Mouse (Mus musculus) ES-E14 (cell line): ENCODE data around the gene Hist1h2ad. TPM values are rescaled to one million over a fixed set of nuclear protein-coding genes. Genes with fewer than 3 reads are reported as not detected.
"Not testable (repeated sequence)": the region's sequence is repeated elsewhere in the genome, so short reads cannot be mapped to it uniquely, and the experiment has no call there.

Experiments used
- DNase-seq: peaks from one replicate; pipeline ENCODE4 v3.0.0-alpha.2; 2013; ENCODE audit warnings: low read depth, low spot score
- H3K27ac ChIP-seq: 2 replicates; pipeline ENCODE4 v1.5.1; 2012; ENCODE audit warnings: low read depth, mild to moderate bottlenecking, low read length, moderate library complexity, mixed read lengths; ENCODE audit not compliant: poor library complexity, insufficient read depth, severe bottlenecking
- H3K36me3 ChIP-seq: 2 replicates; pipeline ENCODE4 v1.6.1; 2012; ENCODE audit warnings: mild to moderate bottlenecking, low read length, moderate library complexity, mixed read lengths; ENCODE audit not compliant: control insufficient read depth, poor library complexity, insufficient read depth, severe bottlenecking
- H3K4me1 ChIP-seq, 2 experiments: fragments of 150-350 bp in 1 of 2; sonication (generic) in 1 of 2; 2 replicates each; pipeline ENCODE4 v1.6.1; 2012; ENCODE audit warnings: low read length in 2 of 2, mild to moderate bottlenecking in 1 of 2, mixed read lengths in 1 of 2; ENCODE audit not compliant: control insufficient read depth in 2 of 2, insufficient read depth in 2 of 2, poor library complexity in 1 of 2
- H3K4me3 ChIP-seq, 2 experiments: fragments of 150-350 bp in 1 of 2; sonication (generic) in 1 of 2; 2 replicates each; pipeline ENCODE4 v1.5.1; 2012; ENCODE audit warnings: low read length in 2 of 2, low read depth in 1 of 2, mild to moderate bottlenecking in 1 of 2, mixed read lengths in 1 of 2; ENCODE audit not compliant: insufficient read depth in 1 of 2, poor library complexity in 1 of 2, severe bottlenecking in 1 of 2
- H3K9ac ChIP-seq: 2 replicates; pipeline ENCODE4 v1.6.1; 2012; ENCODE audit warnings: low read depth, mild to moderate bottlenecking, low read length, mixed read lengths; ENCODE audit not compliant: poor library complexity, insufficient read depth, severe bottlenecking
- H3K9me3 ChIP-seq: fragments of 150-350 bp; sonication (generic); 2 replicates; pipeline ENCODE4 v1.6.1; 2012; ENCODE audit warnings: low read depth, mild to moderate bottlenecking, low read length; ENCODE audit not compliant: control insufficient read depth, insufficient read depth
- CHD2 ChIP-seq: IDR thresholded peaks from 2 replicates; pipeline ENCODE4 v1.6.1; 2014; ENCODE audit warnings: mild to moderate bottlenecking, low read depth, low read length, inconsistent platforms
- HCFC1 ChIP-seq: IDR thresholded peaks from 2 replicates; pipeline ENCODE4 v1.6.1; 2012; ENCODE audit warnings: low read length, inconsistent platforms, borderline replicate concordance; ENCODE audit not compliant: insufficient read depth
- MAFK ChIP-seq: IDR thresholded peaks from 2 replicates; pipeline ENCODE4 v1.6.1; 2014; ENCODE audit warnings: mild to moderate bottlenecking, low read depth, low read length, inconsistent platforms; ENCODE audit not compliant: insufficient read depth
- ZC3H11A ChIP-seq: IDR thresholded peaks from 2 replicates; pipeline ENCODE4 v1.6.1; 2012; ENCODE audit warnings: low read depth, mild to moderate bottlenecking, inconsistent platforms, low read length, borderline replicate concordance
- ZNF384 ChIP-seq: IDR thresholded peaks from 2 replicates; pipeline ENCODE4 v1.6.1; 2012; ENCODE audit warnings: low read depth, low read length, inconsistent platforms
- in situ Hi-C, 2 experiments: fragments of 600-800 bp; cut with MboI; formaldehyde crosslinking; loops; one replicate each; pipeline ENCODE4 v1.15.1; 2025; ENCODE audit warnings: low sequenced_read_pairs in 2 of 2, inconsistent platforms in 1 of 2; ENCODE audit not compliant: unreplicated experiment in 2 of 2
- total RNA-seq: library from RNA; depleted of rRNA; stranded (reverse); fragments of 300-350 nt; gene quantifications from 2 replicates; pipeline ENCODE4 v1.2.3, GENCODE M21; 2012

Gene Hist1h2ad
- total RNA-seq, 1 experiment: 1,000 TPM

GRCm38 (mm10) chr13:23543965-23544786 lies 30.0 kb upstream of the Hist1h2ad start, which contains the start of gene Hist1h3f:
TSS of gene Hist1h3f (plus strand) at chr13:23544052.
- H3K36me3 ChIP-seq: no peaks in the 10 kb centered on the region
- peak within 1 kb of the TSS; percentile 75 for H3K9ac ChIP-seq
- TF ChIP-seq HCFC1 (peak; percentile 49; the same call in 1 of the 2 replicates), CHD2 (peak; percentile 91), MAFK (no peak), ZNF384 (no peak), ZC3H11A (no peak)
- in situ Hi-C loops: loop anchor here in 1 of 2 experiments (25.0 kb wide), 1 partner anchor 1507 kb away; the partner anchor contains the start of genes Hist1h2ag, Hist1h2ah, Hist1h2bj and Hist1h2bk
- peak within 1 kb of the TSS; percentile 70 to 73 for H3K4me3 ChIP-seq
- DNase-seq: peak; percentile 90
- no peaks in the 10 kb centered on the region; a peak in 1 of 4 replicates for H3K4me1 ChIP-seq
- H3K9me3 ChIP-seq: no peaks in the 10 kb centered on the region
- H3K27ac ChIP-seq: peak within 1 kb of the TSS; percentile 86

GRCm38 (mm10) chr13:23544787-23545120 lies 29.4 kb upstream of the Hist1h2ad start:
- in situ Hi-C loops: loop anchor here in 1 of 2 experiments (25.0 kb wide), 1 partner anchor 1507 kb away; the partner anchor contains the start of genes Hist1h2ag, Hist1h2ah, Hist1h2bj and Hist1h2bk
- not testable (repeated sequence) for DNase-seq, H3K9me3 ChIP-seq, H3K36me3 ChIP-seq, H3K4me1 ChIP-seq
- peak overlapping the region; percentile 74 for H3K9ac ChIP-seq
- H3K4me3 ChIP-seq: peak overlapping the region; percentile 60 to 73
- H3K27ac ChIP-seq: peak overlapping the region; percentile 86

GRCm38 (mm10) chr13:23546694-23547093 lies 27.5 kb upstream of the Hist1h2ad start:
- DNase-seq: no peak
- H3K27ac ChIP-seq: no peak overlapping the region
- H3K36me3 ChIP-seq: no peaks in the 10 kb centered on the region
- H3K4me3 ChIP-seq: no peak overlapping the region
- in situ Hi-C loops: loop anchor here in 1 of 2 experiments (25.0 kb wide), 1 partner anchor 1509 kb away; the partner anchor contains the start of genes Hist1h2ag, Hist1h2ah, Hist1h2bj and Hist1h2bk
- H3K9me3 ChIP-seq: no peaks in the 10 kb centered on the region
- TF ChIP-seq HCFC1: no peak
- no peak for TF ChIP-seq MAFK
- TF ChIP-seq ZNF384: no peak
- TF ChIP-seq ZC3H11A: no peak
- TF ChIP-seq CHD2: no peak
- H3K9ac ChIP-seq: no peak overlapping the region
- H3K4me1 ChIP-seq: no peaks in the 10 kb centered on the region; a peak in 1 of 4 replicates

DNA sequence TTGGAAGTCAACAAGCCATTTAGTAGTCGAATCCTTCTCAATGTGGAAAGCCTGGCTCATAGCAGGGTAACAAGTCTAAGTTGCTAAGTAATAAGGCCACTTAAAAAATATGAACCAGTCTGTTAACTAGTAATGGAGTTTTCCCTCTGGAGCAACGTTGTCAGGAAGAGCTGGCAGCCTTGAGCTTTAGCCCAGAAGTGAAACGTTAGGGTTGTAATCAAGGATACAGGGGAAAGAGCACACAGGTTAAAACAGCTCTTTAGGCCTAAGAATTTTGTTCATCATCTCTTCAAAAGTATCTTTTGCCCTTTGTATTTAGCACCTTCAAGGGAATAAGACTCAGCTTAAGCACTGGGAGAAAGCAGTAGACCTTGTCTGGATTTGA lies 23.4 kb upstream of the Hist1h2ad start:
- DNase-seq: no peak
- H3K36me3 ChIP-seq: no peaks in the 10 kb centered on the region
- in situ Hi-C loops: loop anchor here (10.0 to 25.0 kb wide), 3 partner anchors 194 to 1813 kb away; partner anchors contain the start of genes Hist1h4j (in 2 of the 2), Hist1h2ag (in 1 of the 2), Hist1h2ah (in 1 of the 2) and Hist1h2bb (in 1 of the 2)

GRCm38 (mm10) chr13:23551146-23551834 lies 22.9 kb upstream of the Hist1h2ad start, which contains the start of gene Hist1h4f:
TSS of gene Hist1h4f (minus strand) at chr13:23551648.
- Histone ChIP-seq H3K4me3 (peak within 1 kb of the TSS; percentile 22 to 64), H3K27ac (peak within 1 kb of the TSS; percentile 92), H3K9ac (peak within 1 kb of the TSS; percentile 84)
- in situ Hi-C loops: loop anchor here (10.0 to 25.0 kb wide), 3 partner anchors 194 to 1814 kb away; partner anchors contain the start of genes Hist1h4j (in 2 of the 2), Hist1h2ag (in 1 of the 2), Hist1h2ah (in 1 of the 2) and Hist1h2bb (in 1 of the 2)
- DNase-seq: peak; percentile 96
- H3K4me1 ChIP-seq, H3K9me3 ChIP-seq, H3K36me3 ChIP-seq: not testable (repeated sequence)

More for the DNA sequence above, 23.4 kb upstream of the Hist1h2ad start:
- Histone ChIP-seq H3K27ac (peak overlapping the region; percentile 92; the same call in 1 of the 2 replicates), H3K4me3 (peak overlapping the region; percentile 22 to 64), H3K4me1 (0 out of 4 replicates have a peak, but pooled peaks cover 0 to 2% of the 10 kb centered on the region in 2 experiments), H3K9me3 (no peaks in the 10 kb centered on the region), H3K9ac (peak overlapping the region; percentile 84; the same call in 1 of the 2 replicates)
- TF ChIP-seq ZC3H11A (no peak), CHD2 (no peak), ZNF384 (no peak)
